ENCODE assay signal across 9 mouse cellular contexts in the genomic region with DNA sequence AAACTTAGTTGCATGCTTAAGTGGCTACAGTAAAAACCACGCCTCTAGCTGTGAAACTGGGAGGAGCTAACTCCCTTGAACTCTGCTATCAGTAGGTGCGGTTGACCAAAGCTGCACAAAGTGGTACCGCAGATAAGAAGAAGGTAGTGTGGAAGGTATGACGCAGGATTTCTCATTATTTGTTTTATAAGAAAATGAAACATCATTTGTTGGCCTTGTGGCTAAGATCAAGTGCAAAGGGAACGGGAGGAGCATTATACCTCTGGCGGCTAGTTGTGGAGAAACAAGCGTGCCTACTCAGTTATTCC. TPM values are rescaled to one million over a fixed set of nuclear protein-coding genes. Genes with fewer than 3 reads are reported as not detected.
DNase-seq lines count a peak whose midpoint lies in the region; ATAC-seq and TF ChIP-seq lines count a peak whose summit lies in the region.
"Had no signal": no experiment of that assay in that cellular context is flagged by ENCODE, and none has a peak within 500 bp of the region (broad histone marks: within the 10 kb centered on the region; RNA-seq: fewer than 3 reads in every experiment).

No protein-coding gene starts in this region.

- peak overlapping the region; percentile 69 for H3K4me2 ChIP-seq in liver, embryonic 15.5 days
- H3K4me2 ChIP-seq in stomach, embryonic 16.5 days (ENCODE audit: low read depth, low read length): no peak overlapping the region
- H3K4me2 ChIP-seq: hindbrain, embryonic 12.5 days had no signal

- no peak for TF ChIP-seq CTCF in testis, adult 2 months (IDR thresholded peaks at IDR 0.05; ENCODE audit: control insufficient read depth, insufficient read depth, insufficient replicate concordance, low read depth, low read length)
- no peak for TF ChIP-seq CTCF in kidney, adult 2 months (conservative IDR thresholded peaks at IDR 0.05; ENCODE audit: insufficient read depth, insufficient read length, low read depth, low read length)

- no peaks in the 10 kb centered on the region for H3K9me3 ChIP-seq in liver, embryonic 15.5 days (replicated peaks)
- no peaks in the 10 kb centered on the region for H3K9me3 ChIP-seq in stomach, embryonic 16.5 days (replicated peaks; ENCODE audit: control insufficient read depth, low read length)
- H3K9me3 ChIP-seq: hindbrain, embryonic 12.5 days had no signal

- no peaks in the 10 kb centered on the region for H3K27me3 ChIP-seq in testis, adult 2 months (ENCODE audit: control insufficient read depth, insufficient read depth, low read length)
- no peaks in the 10 kb centered on the region for H3K27me3 ChIP-seq in liver, embryonic 15.5 days
- no peaks in the 10 kb centered on the region for H3K27me3 ChIP-seq in stomach, embryonic 16.5 days (ENCODE audit: control insufficient read depth, insufficient read depth, low read length)
- H3K27me3 ChIP-seq in kidney, adult 2 months (replicated peaks; ENCODE audit: control insufficient read depth, insufficient read depth, low read length): no peaks in the 10 kb centered on the region
- H3K27me3 ChIP-seq: hindbrain, embryonic 12.5 days had no signal

- no peaks in the 10 kb centered on the region for H3K36me3 ChIP-seq in testis, adult 2 months (ENCODE audit: control insufficient read depth, insufficient read depth, low read length)
- no peaks in the 10 kb centered on the region for H3K36me3 ChIP-seq in liver, embryonic 15.5 days (replicated peaks)
- no peaks in the 10 kb centered on the region for H3K36me3 ChIP-seq in stomach, embryonic 16.5 days (ENCODE audit: control insufficient read depth, insufficient read depth, low read length)
- H3K36me3 ChIP-seq in kidney, adult 2 months (ENCODE audit: control insufficient read depth, insufficient read depth, low read length): no peaks in the 10 kb centered on the region
- H3K36me3 ChIP-seq: hindbrain, embryonic 12.5 days had no signal

- no peak overlapping the region for H3K4me3 ChIP-seq in testis, adult 2 months (ENCODE audit: control insufficient read depth, low read depth, low read length)
- peak overlapping the region; percentile 40 for H3K4me3 ChIP-seq in liver, embryonic 15.5 days (replicated peaks)
- no peak overlapping the region for H3K4me3 ChIP-seq in stomach, embryonic 16.5 days (replicated peaks; ENCODE audit: low read length)
- no peak overlapping the region for H3K4me3 ChIP-seq in kidney, adult 2 months (ENCODE audit: insufficient read depth, low read depth, low read length)
- H3K4me3 ChIP-seq: hindbrain, embryonic 12.5 days had no signal

- WGBS in liver, embryonic 15.5 days (ENCODE audit: insufficient replicate concordance): 13% methylated on average over 7 of the region's 7 CpGs
- 72% methylated on average over 7 of the region's 7 CpGs for WGBS in stomach, embryonic 16.5 days
- WGBS in kidney, adult 2 months: 94% methylated on average over 7 of the region's 7 CpGs

- peak overlapping the region; percentile 43 for H3K9ac ChIP-seq in liver, embryonic 15.5 days
- no peak overlapping the region for H3K9ac ChIP-seq in stomach, embryonic 16.5 days (ENCODE audit: low read length)
- H3K9ac ChIP-seq: hindbrain, embryonic 12.5 days had no signal

- TF ChIP-seq POLR2A in testis, adult 2 months (IDR thresholded peaks at IDR 0.05; ENCODE audit: control insufficient read depth, low read depth, low read length): no peak
- no peak for TF ChIP-seq POLR2A in kidney, adult 2 months (IDR thresholded peaks at IDR 0.05; ENCODE audit: low read depth, low read length)

- ATAC-seq in liver, embryonic 15.5 days (ENCODE audit: insufficient read depth): peak; percentile 84
- peak; percentile 89 for ATAC-seq in stomach, embryonic 16.5 days (ENCODE audit: insufficient read depth, low FRiP score)

- H3K27ac ChIP-seq in testis, adult 2 months (ENCODE audit: control insufficient read depth, insufficient read depth, low read depth, low read length): peak overlapping the region; percentile 70
- H3K27ac ChIP-seq in liver, embryonic 15.5 days (replicated peaks): peak overlapping the region; percentile 96
- 0 out of 2 replicates have a peak overlapping the region, but pooled peaks have one; percentile 56 for H3K27ac ChIP-seq in stomach, embryonic 16.5 days (ENCODE audit: low read length)
- no peak overlapping the region for H3K27ac ChIP-seq in kidney, adult 2 months (ENCODE audit: insufficient read depth, low read depth, low read length)
- H3K27ac ChIP-seq: hindbrain, embryonic 12.5 days had no signal

- peaks cover 8% of the 10 kb centered on the region for H3K4me1 ChIP-seq in testis, adult 2 months (ENCODE audit: control insufficient read depth, insufficient read depth, low read length)
- H3K4me1 ChIP-seq in liver, embryonic 15.5 days (replicated peaks): peaks cover 75% of the 10 kb centered on the region
- peaks cover 11% of the 10 kb centered on the region for H3K4me1 ChIP-seq in stomach, embryonic 16.5 days (ENCODE audit: control insufficient read depth, insufficient read depth, low read length)
- H3K4me1 ChIP-seq in kidney, adult 2 months (ENCODE audit: control insufficient read depth, insufficient read depth, low read length): no peaks in the 10 kb centered on the region; the same call in 1 of the 2 replicates

- no peak for DNase-seq in testis, postnatal 14 days (ENCODE audit: low spot score)
- peak; percentile 99 for DNase-seq in c-Kit-positive CD71-positive TER-119-negative erythroid progenitor cells, embryonic 14.5 days (ENCODE audit: low read depth)
- no peak for DNase-seq in kidney, adult 2 months
- DNase-seq in frontal cortex, postnatal 36 days (ENCODE audit: low spot score in 2 of 2): no peak
- DNase-seq in cerebellum, postnatal 36 days: no peak

RNA-seq across cellular contexts. Expression of a gene that starts 25.7 kb away (rescaled TPM):
- 4.7 and 5.1 TPM in 2 replicates for polyA plus RNA-seq in testis, adult 2 months (2012; rRNA removed)
- polyA plus RNA-seq in liver, embryonic 15.5 days (2015; fragmentation: Nextera tagmentation; extraction: Ambion mirVana): 2.3 and 3.0 TPM in 2 replicates
- polyA plus RNA-seq in stomach, embryonic 16.5 days (2015; fragmentation: Nextera tagmentation; extraction: Ambion mirVana): 4.8 and 5.2 TPM in 2 replicates
- 4.1 and 4.9 TPM in 2 replicates for polyA plus RNA-seq in kidney, adult 2 months (2012; rRNA removed)

RNA-seq across cellular contexts. Expression of a gene that starts 43.0 kb away (rescaled TPM):
- 142 and 183 TPM in 2 replicates for polyA plus RNA-seq in testis, adult 2 months (2012; rRNA removed)
- polyA plus RNA-seq in liver, embryonic 15.5 days (2015; fragmentation: Nextera tagmentation; extraction: Ambion mirVana): 182 and 192 TPM in 2 replicates
- polyA plus RNA-seq in stomach, embryonic 16.5 days (2015; fragmentation: Nextera tagmentation; extraction: Ambion mirVana): 326 and 359 TPM in 2 replicates
- polyA plus RNA-seq in kidney, adult 2 months (2012; rRNA removed): 556 and 574 TPM in 2 replicates
